Mouse (Mus musculus): ENCODE results near the gene Tril.

DNA sequence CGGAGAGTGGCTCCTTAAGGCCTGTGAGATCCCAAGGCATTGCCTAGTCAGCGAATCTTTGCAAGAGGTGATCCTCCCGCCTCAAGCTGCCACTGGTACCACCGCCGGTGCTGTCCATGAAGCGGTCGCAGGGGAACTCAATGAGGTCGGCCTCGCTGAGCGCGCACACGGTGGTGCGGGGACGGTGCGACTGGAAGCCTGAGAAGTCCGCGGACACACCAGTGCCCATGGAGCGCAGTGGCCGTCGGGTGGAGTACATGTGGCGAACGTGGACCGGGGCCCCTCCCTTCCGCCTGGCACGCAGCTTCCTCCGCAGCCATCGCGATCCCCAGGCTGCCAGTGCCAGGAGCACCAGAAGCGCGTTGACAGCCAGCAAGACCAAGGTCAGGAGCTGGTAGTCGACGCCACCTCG is 2.9 kb downstream of the Tril start:
- no peak for TF ChIP-seq EP300 (IDR thresholded peaks at IDR 0.05)
- no peak for TF ChIP-seq CTCF (IDR thresholded peaks at IDR 0.05)
